Mouse (Mus musculus): ENCODE results near the gene Hmgb1.

DNA sequence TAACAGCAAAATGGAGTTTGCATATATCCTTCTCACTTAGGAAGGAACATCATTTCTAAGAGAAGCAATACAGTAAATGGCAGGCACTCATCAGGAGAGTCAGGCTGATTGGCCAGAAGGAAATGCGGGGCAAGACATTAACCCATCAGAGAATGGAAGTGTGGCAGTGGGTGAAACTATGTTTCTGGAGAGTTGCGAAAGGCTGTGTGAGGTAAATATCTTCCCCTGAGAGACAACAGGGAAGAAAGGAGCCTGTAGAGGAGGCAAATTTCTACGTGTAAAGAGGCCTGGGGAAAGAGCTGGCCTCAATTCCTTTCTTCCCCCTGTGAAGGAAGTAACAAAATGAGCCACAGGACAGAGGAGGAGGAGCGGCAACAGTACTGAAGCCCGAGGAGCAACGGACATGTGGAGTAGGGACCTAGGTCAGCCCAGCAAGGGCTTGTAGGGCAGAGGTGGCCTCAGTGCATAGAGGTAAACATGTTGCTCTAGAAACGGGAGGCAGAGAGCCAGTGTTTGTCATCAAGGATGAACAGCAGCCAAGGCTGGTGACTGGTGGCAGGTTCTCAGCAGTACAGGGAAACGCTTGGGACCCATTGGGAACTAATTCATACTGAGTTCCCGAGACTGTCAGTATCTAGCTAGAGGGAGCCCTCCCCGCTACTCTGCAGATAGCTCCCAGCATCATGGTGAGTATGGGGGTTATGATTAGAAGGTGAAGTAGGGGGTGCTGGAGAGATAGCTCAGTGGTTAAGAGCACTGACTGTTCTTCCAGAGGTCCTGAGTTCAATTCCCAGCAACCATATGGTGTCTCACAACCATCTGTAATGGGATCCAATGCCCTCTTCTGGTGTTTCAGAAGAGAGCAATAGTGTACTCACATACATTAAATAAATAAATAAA, 48.6 kb downstream of the Hmgb1 start:
- TF ChIP-seq CTCF (IDR thresholded peaks at IDR 0.05; ENCODE audit: low read depth, low read length), result no peak
- TF ChIP-seq POLR2A (IDR thresholded peaks at IDR 0.05; ENCODE audit: insufficient read depth, low read length), result no peak
- no peak for TF ChIP-seq EP300 (IDR thresholded peaks at IDR 0.05; ENCODE audit: insufficient read depth, low read depth, low read length)
